In the genomic region with DNA sequence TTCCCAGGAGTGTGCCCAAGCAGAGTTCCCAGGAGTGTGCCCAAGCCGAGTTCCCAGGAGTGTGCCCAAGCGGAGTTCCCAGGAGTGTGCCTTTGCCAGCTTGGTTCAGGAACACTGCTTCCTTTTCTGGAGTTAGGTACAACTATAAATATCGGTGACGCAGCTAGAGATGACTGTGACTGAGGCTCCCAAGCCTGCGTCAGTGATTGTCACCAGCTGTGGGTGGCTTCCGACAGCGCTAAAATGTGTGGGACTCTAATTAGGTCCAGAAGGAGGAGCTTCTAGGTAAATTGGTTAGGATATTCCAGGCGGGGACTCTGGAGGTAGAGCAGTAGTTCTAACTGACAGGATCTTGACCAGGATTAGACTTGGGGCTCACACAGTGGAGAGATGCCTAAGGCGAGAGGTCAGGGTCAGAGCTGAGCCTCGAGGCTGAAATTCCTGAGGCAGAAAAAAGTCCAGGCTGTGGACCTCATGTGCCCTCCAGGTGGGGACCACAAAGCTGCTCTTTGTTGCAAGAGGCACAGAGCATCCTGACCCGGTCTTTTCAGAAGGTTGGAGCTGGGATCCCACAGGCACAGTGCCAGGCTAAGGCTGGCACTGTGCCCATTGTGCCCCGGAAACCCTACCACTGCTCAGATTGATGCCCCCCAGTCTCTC, we compare ENCODE assay signal across 8 mouse cellular contexts. TPM values are rescaled to one million over a fixed set of nuclear protein-coding genes. Genes with fewer than 3 reads are reported as not detected.
DNase-seq lines count a peak whose midpoint lies in the region; ATAC-seq and TF ChIP-seq lines count a peak whose summit lies in the region.

No protein-coding gene starts in this region.

- ATAC-seq in heart, embryonic 13.5 days (ENCODE audit: extremely low read depth, insufficient number of reproducible peaks, low FRiP score, low TSS enrichment), result no peak; the same call in 1 of the 2 replicates
- ATAC-seq in liver, embryonic 15.5 days (ENCODE audit: insufficient read depth), result no peak

- H3K27me3 ChIP-seq in heart, adult 2 months (ENCODE audit: control insufficient read depth, insufficient read depth, low read length), result no peaks in the 10 kb centered on the region
- no peaks in the 10 kb centered on the region for H3K27me3 ChIP-seq in heart, embryonic 13.5 days (replicated peaks)
- H3K27me3 ChIP-seq in liver, embryonic 15.5 days, result no peaks in the 10 kb centered on the region

- WGBS in heart, adult 2 months, result 21% methylated on average over 12 of the region's 12 CpGs
- WGBS in heart, embryonic 13.5 days, result 26% methylated on average over 12 of the region's 12 CpGs
- WGBS in liver, embryonic 15.5 days (ENCODE audit: insufficient replicate concordance), result 69% methylated on average over 12 of the region's 12 CpGs

- peaks cover 37% of the 10 kb centered on the region for H3K36me3 ChIP-seq in heart, adult 2 months (ENCODE audit: control insufficient read depth, insufficient read depth, low read length)
- no peaks in the 10 kb centered on the region for H3K36me3 ChIP-seq in heart, embryonic 13.5 days
- peaks cover 12% of the 10 kb centered on the region for H3K36me3 ChIP-seq in liver, embryonic 15.5 days (replicated peaks)

- H3K4me2 ChIP-seq in heart, embryonic 13.5 days, result peak overlapping the region; percentile 61
- no peak overlapping the region for H3K4me2 ChIP-seq in liver, embryonic 15.5 days

- peaks cover 28% of the 10 kb centered on the region for H3K4me1 ChIP-seq in heart, adult 2 months (ENCODE audit: control insufficient read depth, insufficient read depth, low read length)
- peaks cover 83% of the 10 kb centered on the region for H3K4me1 ChIP-seq in heart, embryonic 13.5 days
- H3K4me1 ChIP-seq in liver, embryonic 15.5 days (replicated peaks), result peaks cover 62% of the 10 kb centered on the region

- H3K27ac ChIP-seq in heart, adult 2 months, result peak overlapping the region; percentile 92
- peak overlapping the region; percentile 89 for H3K27ac ChIP-seq in heart, embryonic 13.5 days (replicated peaks)
- 0 out of 2 replicates have a peak overlapping the region, but pooled peaks have one; percentile 9 for H3K27ac ChIP-seq in liver, embryonic 15.5 days (replicated peaks)

- H3K9me3 ChIP-seq in heart, embryonic 13.5 days, result no peaks in the 10 kb centered on the region
- H3K9me3 ChIP-seq in liver, embryonic 15.5 days (replicated peaks), result no peaks in the 10 kb centered on the region

- peak in 1 of 2 experiments; percentile 76 for DNase-seq in heart, adult 2 months
- DNase-seq in heart, adult 8-10 months (ENCODE audit: low spot score), result no peak
- peak; percentile 82 to 87 for DNase-seq in right cerebral cortex, adult 2 months (ENCODE audit: low spot score in 2 of 2)
- DNase-seq in right cerebral cortex, postnatal 4 days, result no peak
- no peak for DNase-seq in thymus, postnatal 14 days
- DNase-seq in cerebellum, postnatal 10 days, result no peak

- intact Hi-C loops in heart, adult 2 months (cut with DNase I), result no loop called here

- peak; percentile 75; the same call in 1 of the 2 replicates for TF ChIP-seq EP300 in heart, adult 2 months (IDR thresholded peaks at IDR 0.05; ENCODE audit: insufficient read depth, low read depth, low read length)

- peak overlapping the region; percentile 4 for H3K9ac ChIP-seq in heart, adult 2 months (ENCODE audit: low read depth, low read length)
- H3K9ac ChIP-seq in heart, embryonic 13.5 days, result peak overlapping the region; percentile 75
- no peak overlapping the region for H3K9ac ChIP-seq in liver, embryonic 15.5 days

- no peaks in the 10 kb centered on the region for H3K79me2 ChIP-seq in heart, adult 2 months (replicated peaks; ENCODE audit: control insufficient read depth, insufficient read depth, low read length)

- peak; percentile 19; the same call in 1 of the 2 replicates for TF ChIP-seq POLR2A in heart, adult 2 months (IDR thresholded peaks at IDR 0.05; ENCODE audit: insufficient read depth, low read depth, low read length)

- no peak overlapping the region for H3K4me3 ChIP-seq in heart, adult 2 months
- peak overlapping the region; percentile 36 for H3K4me3 ChIP-seq in heart, embryonic 13.5 days
- H3K4me3 ChIP-seq in liver, embryonic 15.5 days (replicated peaks), result no peak overlapping the region

- TF ChIP-seq CTCF in heart, adult 2 months (IDR thresholded peaks at IDR 0.05), result no peak

RNA-seq across cellular contexts. Expression of a gene that starts 51.1 kb away (rescaled TPM):
- 10 to 100 TPM; 57.2 to 70.0 TPM for total RNA-seq in heart, adult 2 months (2021)
- 95.6 and 113 TPM in 2 replicates for polyA plus RNA-seq in heart, adult 2 months (2012; rRNA removed)
- total RNA-seq in heart, adult 8-10 months (2022), result 10 to 100 TPM; 63.3 to 70.6 (median 67.2) TPM
- polyA plus RNA-seq in heart, embryonic 13.5 days (2015; fragmentation: Nextera tagmentation; extraction: Ambion mirVana), result 55.8 and 59.6 TPM in 2 replicates
- polyA plus RNA-seq in liver, embryonic 15.5 days (2015; fragmentation: Nextera tagmentation; extraction: Ambion mirVana), result 21.1 and 24.4 TPM in 2 replicates

RNA-seq across cellular contexts. Expression of a gene that starts 52.8 kb away (rescaled TPM):
- total RNA-seq in heart, adult 2 months (2021), result 1 to 10 TPM; 7.7 to 8.4 TPM
- polyA plus RNA-seq in heart, adult 2 months (2012; rRNA removed), result 7.0 and 9.3 TPM in 2 replicates
- total RNA-seq in heart, adult 8-10 months (2022), result 1 to 10 TPM; 7.1 to 8.1 (median 7.5) TPM
- 27.4 and 29.0 TPM in 2 replicates for polyA plus RNA-seq in heart, embryonic 13.5 days (2015; fragmentation: Nextera tagmentation; extraction: Ambion mirVana)
- 12.9 and 13.1 TPM in 2 replicates for polyA plus RNA-seq in liver, embryonic 15.5 days (2015; fragmentation: Nextera tagmentation; extraction: Ambion mirVana)

RNA-seq across cellular contexts. Expression of a gene that starts 55.3 kb away (rescaled TPM):
- 1 to 10 TPM; 2.8 TPM for total RNA-seq in heart, adult 2 months (2021)
- polyA plus RNA-seq in heart, adult 2 months (2012; rRNA removed), result 7.9 and 8.2 TPM in 2 replicates
- 1 to 10 TPM; 2.4 to 3.8 (median 2.8) TPM for total RNA-seq in heart, adult 8-10 months (2022)
- 3.7 and 4.2 TPM in 2 replicates for polyA plus RNA-seq in heart, embryonic 13.5 days (2015; fragmentation: Nextera tagmentation; extraction: Ambion mirVana)
- polyA plus RNA-seq in liver, embryonic 15.5 days (2015; fragmentation: Nextera tagmentation; extraction: Ambion mirVana), result 7.1 and 7.9 TPM in 2 replicates

Comparison
In these comparisons a context has a peak if more than half of its experiments do, and no peak if none do; other contexts are left out.
1. DNase-seq: peak in right cerebral cortex, adult 2 months (2 of 2); none in heart, adult 8-10 months (single experiment), right cerebral cortex, postnatal 4 days (single experiment), thymus, postnatal 14 days (single experiment) and cerebellum, postnatal 10 days (0 of 2).
2. H3K27ac ChIP-seq: peak in every context shown above with its lines; median percentile 92 in heart, adult 2 months; 89 in heart, embryonic 13.5 days; 9 in liver, embryonic 15.5 days.